8 mouse cellular contexts compared by ENCODE assay signal in genomic region chr8:9770999-9771605, GRCm38 (mm10). TPM values are rescaled to one million over a fixed set of nuclear protein-coding genes. Genes with fewer than 3 reads are reported as not detected.
A peak's percentile ranks its signal among the peaks of the same experiment; 100 is the strongest.
DNase-seq lines count a peak whose midpoint lies in the region; ATAC-seq lines count a peak whose summit lies in the region.

TSS of gene Fam155a (minus strand) at chr8:9771161.

- H3K9me3 ChIP-seq in heart, embryonic 10.5 days: no peaks in the 10 kb centered on the region
- H3K9me3 ChIP-seq in forebrain, embryonic 12.5 days: no peaks in the 10 kb centered on the region

- peak; percentile 71 for ATAC-seq in forebrain, embryonic 12.5 days (ENCODE audit: low FRiP score)

- H3K27ac ChIP-seq in heart, embryonic 10.5 days: no peak within 1 kb of the TSS
- peak within 1 kb of the TSS; percentile 85 for H3K27ac ChIP-seq in forebrain, embryonic 12.5 days

- peaks cover 23% of the 10 kb centered on the region for H3K4me1 ChIP-seq in heart, embryonic 10.5 days
- H3K4me1 ChIP-seq in forebrain, embryonic 12.5 days: peaks cover 15% of the 10 kb centered on the region

- peaks cover 46% of the 10 kb centered on the region for H3K27me3 ChIP-seq in heart, embryonic 10.5 days (ENCODE audit: insufficient read depth, poor library complexity, severe bottlenecking)
- peaks cover 44% of the 10 kb centered on the region for H3K27me3 ChIP-seq in forebrain, embryonic 12.5 days

- no peaks in the 10 kb centered on the region for H3K36me3 ChIP-seq in heart, embryonic 10.5 days
- H3K36me3 ChIP-seq in forebrain, embryonic 12.5 days (replicated peaks): no peaks in the 10 kb centered on the region

- intact Hi-C loops in heart, postnatal 25 days (cut with DNase I): no loop called here

- peak within 1 kb of the TSS; percentile 75 for H3K4me3 ChIP-seq in heart, embryonic 10.5 days
- H3K4me3 ChIP-seq in forebrain, embryonic 12.5 days (replicated peaks): peak within 1 kb of the TSS; percentile 69

- H3K4me2 ChIP-seq in forebrain, embryonic 12.5 days: peak within 1 kb of the TSS; percentile 93

- 1% methylated on average over 19 of the region's 29 CpGs for WGBS in heart, embryonic 10.5 days
- WGBS in forebrain, embryonic 12.5 days: under 1% methylated on average over 29 of the region's 29 CpGs

- no peak for DNase-seq in heart, embryonic 10.5 days (ENCODE audit: low spot score)
- DNase-seq in heart, postnatal 25 days (ENCODE audit: low spot score): no peak
- DNase-seq in Muller cell, postnatal 12 days (ENCODE audit: inconsistent ontology term): peak; percentile 25
- peak; percentile 2 for DNase-seq in layer of hippocampus, adult 9-10 months (ENCODE audit: low spot score)
- DNase-seq in mesoderm, embryonic 11.5 days (ENCODE audit: low read depth, low spot score): peak; percentile 23
- DNase-seq in ovary, postnatal 36 days (ENCODE audit: low spot score): no peak
- no peak for DNase-seq in spleen, postnatal 14 days (ENCODE audit: low spot score in 2 of 2)

- peak within 1 kb of the TSS; percentile 74 for H3K9ac ChIP-seq in forebrain, embryonic 12.5 days

RNA-seq across cellular contexts. Expression of gene Fam155a, which starts in this region (rescaled TPM):
- 0.11 and 0.15 TPM in 2 replicates for polyA plus RNA-seq in heart, embryonic 10.5 days (2016; fragmentation: Nextera tagmentation; extraction: Ambion mirVana)
- not detected for total RNA-seq in heart, postnatal 25 days (2021)
- polyA plus RNA-seq in forebrain, embryonic 12.5 days (2016; fragmentation: Nextera tagmentation; extraction: Ambion mirVana): 5.2 and 6.6 TPM in 2 replicates

Comparison
In these comparisons a context has a peak if more than half of its experiments do, and no peak if none do; other contexts are left out.
1. DNase-seq: peak in Muller cell, postnatal 12 days (single experiment), layer of hippocampus, adult 9-10 months (single experiment) and mesoderm, embryonic 11.5 days (single experiment); none in heart, embryonic 10.5 days (single experiment), heart, postnatal 25 days (single experiment), ovary, postnatal 36 days (single experiment) and spleen, postnatal 14 days (0 of 2).